Mouse (Mus musculus) midbrain, embryonic 13.5 days (tissue): ENCODE measurements around the gene Olfm2. TPM values are rescaled to one million over a fixed set of nuclear protein-coding genes. Genes with fewer than 3 reads are reported as not detected.

Experiments used
- ATAC-seq: fragments of 200-750 bp; cut with Nextera tagmentation; 2 replicates; pipeline ENCODE4 v1.8.0; 2017; ENCODE audit warnings: mild to moderate bottlenecking, moderate TSS enrichment, moderate library complexity
- H3K27ac ChIP-seq: fragments of 300-500 bp; sonication (generic); 2 replicates; pipeline ENCODE4 v1.5.1; 2015; ENCODE audit warnings: inconsistent platforms, mild to moderate bottlenecking, moderate library complexity
- H3K27me3 ChIP-seq: fragments of 300-500 bp; sonication (generic); 2 replicates; pipeline ENCODE4 v1.6.1; 2015; ENCODE audit warnings: mild to moderate bottlenecking, inconsistent platforms
- H3K36me3 ChIP-seq: fragments of 300-500 bp; sonication (generic); 2 replicates; pipeline ENCODE4 v1.6.1; 2015; ENCODE audit warnings: mild to moderate bottlenecking, inconsistent platforms
- H3K4me1 ChIP-seq: fragments of 300-500 bp; sonication (generic); replicated peaks from 2 replicates; pipeline ENCODE4 v1.6.1; 2015; ENCODE audit warnings: inconsistent platforms
- H3K4me2 ChIP-seq: fragments of 300-500 bp; sonication (generic); replicated peaks from 2 replicates; pipeline ENCODE4 v1.6.1; 2015; ENCODE audit warnings: moderate library complexity, mild to moderate bottlenecking, inconsistent platforms
- H3K4me3 ChIP-seq: fragments of 300-500 bp; sonication (generic); replicated peaks from 2 replicates; pipeline ENCODE4 v1.5.1; 2015; ENCODE audit warnings: mild to moderate bottlenecking, inconsistent platforms
- H3K9ac ChIP-seq: fragments of 300-500 bp; sonication (generic); replicated peaks from 2 replicates; pipeline ENCODE4 v1.6.1; 2015; ENCODE audit warnings: mild to moderate bottlenecking, inconsistent platforms
- H3K9me3 ChIP-seq: fragments of 300-500 bp; sonication (generic); 2 replicates; pipeline ENCODE4 v1.6.1; 2016; ENCODE audit warnings: mild to moderate bottlenecking, inconsistent platforms
- whole genome bisulfite sequencing: fragments of 180-500 bp; shearing (Covaris S2); methylation state at CpG from one replicate; pipeline ENCODE4 v1.1.7; 2015; 5-methylcytosine and 5-hydroxymethylcytosine counted together
- polyA plus RNA-seq: library from polyadenylated mRNA; unstranded; fragments of >200 nt; fragmentation: Nextera tagmentation; extraction: Ambion mirVana; gene quantifications from 2 replicates; pipeline ENCODE4 v1.2.1, GENCODE M21; 2015

Olfm2 gene
- polyA plus RNA-seq, 1 experiment from 2014 or later: 92.0 TPM

DNA sequence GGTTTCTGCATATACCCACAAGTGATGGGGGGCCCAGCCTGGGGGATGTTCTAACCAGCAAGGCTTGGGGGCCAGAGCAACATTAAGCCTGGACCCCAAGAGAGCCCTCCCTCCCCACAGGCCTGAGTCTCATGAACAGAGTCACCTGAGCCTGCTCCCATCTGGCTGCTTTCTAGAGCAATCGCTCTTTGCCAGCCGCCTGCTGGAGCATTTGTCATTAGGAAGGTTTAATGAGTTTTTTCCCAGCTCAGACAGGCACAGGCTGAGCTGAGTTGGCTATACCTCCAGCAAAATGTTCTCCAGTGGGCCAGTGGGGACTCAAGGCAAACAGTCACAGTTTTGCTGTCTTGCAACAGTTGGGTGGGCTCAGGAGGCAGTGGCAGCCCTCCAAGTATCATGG, 81.8 kb downstream of the Olfm2 start:
- no peaks in the 10 kb centered on the region for H3K27me3 ChIP-seq
- no peak overlapping the region for H3K4me3 ChIP-seq
- peaks cover 47% of the 10 kb centered on the region for H3K4me1 ChIP-seq
- H3K4me2 ChIP-seq: no peak overlapping the region
- H3K27ac ChIP-seq: peak overlapping the region; percentile 85
- H3K36me3 ChIP-seq: peaks cover 63% of the 10 kb centered on the region
- H3K9ac ChIP-seq: peak overlapping the region; percentile 42
- ATAC-seq: peak; percentile 32; the same call in 1 of the 2 replicates
- H3K9me3 ChIP-seq: no peaks in the 10 kb centered on the region
- WGBS: 57% methylated on average over 2 of the region's 2 CpGs

DNA sequence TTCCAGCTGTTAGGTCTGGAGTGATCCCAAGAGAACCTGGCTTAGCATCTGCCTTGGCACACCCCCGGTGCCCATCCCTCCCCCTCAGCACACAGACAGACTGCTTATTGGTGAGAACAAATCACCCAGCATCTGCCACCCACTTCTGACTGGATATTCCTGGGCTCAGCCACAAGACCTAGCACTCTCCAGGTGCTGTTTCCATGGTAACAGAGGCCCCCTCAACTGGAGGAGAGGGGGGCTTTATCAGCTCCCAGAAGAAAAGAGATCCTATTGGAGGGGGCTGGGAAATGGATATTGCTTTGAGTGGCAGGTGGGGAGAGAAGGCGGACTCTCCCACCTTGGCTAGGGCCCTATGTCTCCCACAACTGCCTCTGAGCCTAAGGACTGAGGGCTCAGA, 82.2 kb downstream of the Olfm2 start:
- Histone ChIP-seq H3K4me2 (no peak overlapping the region), H3K36me3 (peaks cover 64% of the 10 kb centered on the region), H3K4me3 (no peak overlapping the region), H3K27me3 (no peaks in the 10 kb centered on the region), H3K4me1 (peaks cover 47% of the 10 kb centered on the region), H3K9me3 (no peaks in the 10 kb centered on the region), H3K9ac (peak overlapping the region; percentile 42), H3K27ac (peak overlapping the region; percentile 85)
- 61% methylated on average over 2 of the region's 2 CpGs for WGBS
- peak; percentile 68 for ATAC-seq

DNA sequence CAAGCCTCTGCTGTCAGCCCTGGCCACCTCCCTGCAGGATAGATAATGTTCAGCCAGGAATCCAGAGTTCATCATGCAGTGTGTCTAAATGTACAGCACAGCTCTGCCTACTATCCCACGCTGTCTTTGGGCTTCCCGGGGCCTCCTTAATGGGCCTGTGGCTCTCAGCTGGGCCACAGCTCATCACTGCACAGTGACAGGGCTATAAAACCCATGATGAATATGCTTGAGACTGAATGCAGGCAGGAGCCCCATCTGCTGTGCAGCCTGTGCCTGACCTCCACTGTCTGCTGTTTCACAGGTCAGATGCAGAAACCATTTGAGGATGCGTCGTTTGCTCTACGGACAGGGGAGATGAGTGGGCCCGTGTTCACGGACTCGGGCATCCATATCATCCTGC, 83.3 kb downstream of the Olfm2 start:
- Histone ChIP-seq H3K27ac (peak overlapping the region; percentile 85), H3K9ac (peak overlapping the region; percentile 24; the same call in 1 of the 2 replicates), H3K4me1 (peaks cover 48% of the 10 kb centered on the region), H3K36me3 (peaks cover 67% of the 10 kb centered on the region), H3K9me3 (no peaks in the 10 kb centered on the region), H3K27me3 (no peaks in the 10 kb centered on the region), H3K4me3 (no peak overlapping the region), H3K4me2 (no peak overlapping the region)
- 0 out of 2 replicates have a peak, but pooled peaks have one; percentile 4 for ATAC-seq
- 83% methylated on average over 8 of the region's 8 CpGs for WGBS

DNA sequence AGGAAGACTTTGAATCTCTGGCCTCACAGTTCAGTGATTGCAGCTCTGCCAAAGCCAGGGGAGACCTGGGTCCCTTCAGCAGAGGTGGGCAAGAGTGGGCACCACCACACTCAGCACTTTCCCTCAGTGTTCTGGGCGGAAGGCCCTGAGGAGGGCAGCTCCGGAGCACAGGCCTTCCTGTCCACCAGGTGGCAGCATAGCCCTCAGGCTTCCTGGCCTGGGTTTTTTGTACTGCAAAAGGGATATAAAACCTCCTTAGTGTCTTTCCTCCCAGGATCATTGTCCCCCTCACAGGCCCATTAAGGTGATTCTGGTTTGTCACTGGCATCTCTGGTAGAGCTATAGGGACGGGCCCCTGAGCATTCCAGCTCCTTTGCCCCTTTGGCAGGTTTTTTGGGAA, 83.8 kb downstream of the Olfm2 start:
- 44% methylated on average over 3 of the region's 3 CpGs for WGBS
- ATAC-seq: peak; percentile 27; the same call in 1 of the 2 replicates
- Histone ChIP-seq H3K36me3 (peaks cover 73% of the 10 kb centered on the region), H3K4me2 (no peak overlapping the region), H3K4me3 (no peak overlapping the region), H3K27ac (peak overlapping the region; percentile 85), H3K4me1 (peaks cover 52% of the 10 kb centered on the region), H3K27me3 (no peaks in the 10 kb centered on the region), H3K9ac (peak overlapping the region; percentile 24; the same call in 1 of the 2 replicates), H3K9me3 (no peaks in the 10 kb centered on the region)

DNA sequence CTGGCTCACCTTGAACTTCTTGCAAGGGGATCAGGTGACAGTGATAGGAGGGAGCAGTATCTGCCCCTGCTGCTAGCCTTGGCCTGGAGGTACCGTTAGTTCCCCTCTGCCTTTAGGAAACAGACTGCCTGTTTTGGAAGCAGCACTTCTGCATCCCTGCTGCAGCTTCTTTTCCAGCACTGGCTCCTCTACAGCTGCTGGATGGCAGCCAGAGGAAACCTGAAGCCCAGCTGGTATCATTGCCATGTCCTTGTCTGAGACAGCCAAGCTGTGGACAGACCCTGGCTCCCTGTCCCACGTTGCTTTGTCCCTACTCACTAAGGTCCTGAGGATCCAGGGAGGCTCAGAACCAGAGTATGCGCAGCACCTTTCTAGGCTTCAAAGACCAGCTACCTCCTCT, 88.6 kb downstream of the Olfm2 start:
- no peak overlapping the region for H3K4me3 ChIP-seq
- H3K4me1 ChIP-seq: peaks cover 36% of the 10 kb centered on the region
- 92% methylated on average over 3 of the region's 3 CpGs for WGBS
- ATAC-seq: no peak
- no peak overlapping the region for H3K4me2 ChIP-seq
- H3K9ac ChIP-seq: no peak overlapping the region
- no peak overlapping the region; the same call in 1 of the 2 replicates for H3K27ac ChIP-seq
- H3K27me3 ChIP-seq: no peaks in the 10 kb centered on the region
- H3K9me3 ChIP-seq: no peaks in the 10 kb centered on the region
- H3K36me3 ChIP-seq: peaks cover 83% of the 10 kb centered on the region

DNA sequence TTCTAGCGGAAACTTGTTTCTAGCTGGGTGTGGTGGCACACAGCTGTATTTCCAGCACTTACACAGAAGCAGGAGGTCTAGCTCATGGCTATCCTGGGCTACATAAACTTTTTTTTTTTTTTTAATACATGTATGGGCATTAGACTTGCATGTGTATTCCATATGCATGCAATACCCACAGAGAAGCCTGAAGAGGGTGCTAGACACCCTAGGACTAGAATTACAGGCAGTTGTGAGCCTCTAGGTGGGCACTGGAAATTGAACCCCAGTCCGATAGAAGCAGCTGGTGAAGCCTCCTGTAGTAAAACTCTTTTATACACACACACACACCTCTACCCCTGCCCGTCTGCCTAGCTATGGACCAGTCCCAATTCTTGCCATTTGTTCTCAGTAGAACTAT, 92.3 kb downstream of the Olfm2 start:
- H3K4me3 ChIP-seq: peak overlapping the region; percentile 95
- peak overlapping the region; percentile 84 for H3K4me2 ChIP-seq
- peaks cover 55% of the 10 kb centered on the region for H3K36me3 ChIP-seq

DNA sequence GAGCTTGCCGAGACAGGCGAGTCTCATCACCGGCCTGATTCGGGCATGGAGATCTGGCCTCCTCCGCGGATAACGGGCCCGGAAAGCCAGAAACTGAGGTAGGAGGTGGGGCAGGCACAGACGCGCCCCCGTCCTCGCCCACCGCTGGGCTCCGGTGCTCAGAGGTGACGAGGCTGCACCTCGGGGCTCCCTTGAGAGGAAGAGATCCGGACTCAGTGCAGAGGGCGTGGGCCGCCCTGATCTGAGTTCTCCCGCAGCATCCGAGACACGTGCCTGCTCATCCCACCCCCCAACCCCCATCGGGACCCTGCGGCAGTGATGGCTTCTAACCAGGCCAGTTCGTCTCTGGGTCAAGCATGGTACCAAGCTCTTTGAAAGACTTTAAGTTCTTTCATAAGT, 93.9 kb downstream of the Olfm2 start:
- Histone ChIP-seq H3K9me3 (no peaks in the 10 kb centered on the region), H3K27me3 (no peaks in the 10 kb centered on the region), H3K4me1 (peaks cover 35% of the 10 kb centered on the region), H3K4me2 (peak overlapping the region; percentile 84), H3K27ac (peak overlapping the region; percentile 40; the same call in 1 of the 2 replicates), H3K36me3 (peaks cover 55% of the 10 kb centered on the region), H3K4me3 (peak overlapping the region; percentile 95), H3K9ac (peak overlapping the region; percentile 91)
- peak; percentile 50; the same call in 1 of the 2 replicates for ATAC-seq
- 0% methylated on average over 25 of the region's 25 CpGs for WGBS

More for the DNA sequence above, 92.3 kb downstream of the Olfm2 start:
- Histone ChIP-seq H3K27ac (no peak overlapping the region), H3K9ac (no peak overlapping the region), H3K27me3 (no peaks in the 10 kb centered on the region), H3K4me1 (peaks cover 40% of the 10 kb centered on the region), H3K9me3 (no peaks in the 10 kb centered on the region)
- ATAC-seq: no peak
- 88% methylated on average over 3 of the region's 3 CpGs for WGBS

DNA sequence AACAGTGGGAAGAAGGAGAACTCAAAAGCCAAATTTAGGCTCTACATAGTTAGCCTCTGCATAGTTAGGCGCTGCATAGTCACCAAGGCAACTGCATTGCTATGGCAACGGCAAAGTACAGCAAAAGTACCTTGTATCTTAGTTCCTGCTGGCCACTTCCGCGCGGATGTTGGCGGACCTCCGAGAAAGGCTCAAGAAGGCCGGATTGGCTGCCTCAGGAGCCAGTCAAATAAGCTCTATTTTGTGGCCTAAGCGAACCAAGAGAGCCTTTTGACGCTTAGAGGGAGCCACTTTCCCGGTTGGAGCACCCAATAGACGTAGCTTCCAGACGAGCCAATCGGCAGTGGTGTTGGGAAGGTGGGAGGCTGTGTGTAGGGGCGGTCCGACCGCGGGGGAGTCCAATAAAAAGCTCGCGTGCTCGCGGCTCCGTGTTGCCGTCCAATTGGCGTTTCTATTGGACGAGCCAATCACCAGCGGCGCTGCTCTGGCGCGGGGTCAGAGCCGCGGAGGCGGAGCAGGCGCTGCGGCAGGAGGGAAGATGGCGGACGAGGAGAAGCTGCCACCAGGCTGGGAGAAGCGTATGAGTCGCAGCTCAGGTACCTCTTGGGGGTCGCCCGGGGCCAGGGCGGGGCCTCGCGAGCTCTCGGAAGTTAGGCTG, 94.4 kb downstream of the Olfm2 start, which contains the start of gene Pin1:
Pin1 (plus strand) TSS at position 494 of the 658 bp plus-strand sequence.
- peak within 1 kb of the TSS; percentile 84 for H3K4me2 ChIP-seq
- H3K4me1 ChIP-seq: peaks cover 35% of the 10 kb centered on the region
- peaks cover 53% of the 10 kb centered on the region for H3K36me3 ChIP-seq
- H3K27me3 ChIP-seq: no peaks in the 10 kb centered on the region
- no peaks in the 10 kb centered on the region for H3K9me3 ChIP-seq
- peak within 1 kb of the TSS; percentile 61 for H3K27ac ChIP-seq
- H3K9ac ChIP-seq: peak within 1 kb of the TSS; percentile 91
- H3K4me3 ChIP-seq: peak within 1 kb of the TSS; percentile 95
- under 1% methylated on average over 45 of the region's 45 CpGs for WGBS
- peak; percentile 100 for ATAC-seq

DNA sequence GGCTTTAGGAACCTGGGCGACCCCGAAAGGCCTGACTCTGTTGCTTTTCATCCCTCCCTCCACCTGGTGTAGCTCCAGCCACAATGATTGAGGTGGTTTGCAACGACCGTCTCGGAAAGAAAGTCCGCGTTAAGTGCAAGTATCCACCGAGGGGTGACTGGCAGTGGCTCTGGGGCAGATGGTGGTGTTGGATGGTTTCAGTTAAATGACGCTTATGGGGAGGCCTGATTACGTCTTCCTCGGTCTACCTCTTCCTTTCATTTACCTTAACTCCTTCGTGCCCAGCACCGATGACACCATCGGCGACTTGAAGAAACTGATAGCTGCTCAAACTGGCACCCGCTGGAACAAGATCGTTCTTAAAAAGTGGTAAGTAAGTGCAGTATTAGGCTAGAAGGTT, 101.0 kb downstream of the Olfm2 start:
- peak overlapping the region; percentile 96 for H3K4me2 ChIP-seq
- H3K27me3 ChIP-seq: no peaks in the 10 kb centered on the region
- H3K36me3 ChIP-seq: peaks cover 32% of the 10 kb centered on the region
- H3K4me3 ChIP-seq: peak overlapping the region; percentile 82
- no peak for ATAC-seq
- H3K9ac ChIP-seq: peak overlapping the region; percentile 85
- peaks cover 41% of the 10 kb centered on the region for H3K4me1 ChIP-seq
- WGBS: 4% methylated on average over 17 of the region's 17 CpGs
- H3K27ac ChIP-seq: peak overlapping the region; percentile 85
- no peaks in the 10 kb centered on the region for H3K9me3 ChIP-seq

DNA sequence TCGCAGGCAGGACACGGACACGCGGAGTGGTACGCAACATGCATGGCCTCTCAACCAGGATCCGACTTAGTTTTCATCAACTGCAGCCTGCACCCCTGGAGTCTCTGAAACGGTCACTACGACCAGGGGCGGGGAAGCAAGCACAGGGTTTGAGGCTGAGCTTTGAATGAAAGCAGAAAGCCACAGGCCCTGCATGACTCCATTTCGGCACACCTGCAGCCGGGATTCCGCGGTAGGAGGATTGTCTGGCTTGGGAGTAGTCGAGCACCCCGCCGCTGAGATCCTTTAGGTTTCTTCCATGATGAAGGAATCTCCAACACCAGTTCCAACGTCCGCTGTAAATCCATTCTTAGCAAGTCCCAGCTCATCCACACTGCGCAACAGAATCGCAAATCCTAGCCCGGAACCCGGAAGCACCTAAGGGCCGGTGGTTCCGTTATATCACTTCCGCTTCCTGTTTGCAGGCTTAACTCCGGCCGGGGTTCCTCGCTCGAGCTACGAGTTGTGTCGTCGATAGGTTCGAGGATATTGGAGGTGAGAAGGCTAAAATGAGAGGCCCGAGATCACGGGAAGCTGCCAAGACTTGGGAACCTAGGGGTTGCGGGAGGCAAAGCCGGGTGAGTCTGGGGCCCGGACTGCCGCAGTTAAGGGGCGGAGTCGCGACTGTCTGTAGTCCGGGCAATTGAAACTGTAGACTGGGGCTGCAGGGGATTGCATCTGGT, 101.6 kb downstream of the Olfm2 start, which contains the start of gene Fbxl12:
Fbxl12 (minus strand) TSS at position 408 of the 722 bp plus-strand sequence.
- Histone ChIP-seq H3K4me2 (peak within 1 kb of the TSS; percentile 96), H3K27ac (peak within 1 kb of the TSS; percentile 94), H3K4me3 (peak within 1 kb of the TSS; percentile 82), H3K4me1 (peaks cover 47% of the 10 kb centered on the region), H3K9ac (peak within 1 kb of the TSS; percentile 85), H3K36me3 (peaks cover 33% of the 10 kb centered on the region), H3K27me3 (no peaks in the 10 kb centered on the region), H3K9me3 (no peaks in the 10 kb centered on the region)
- under 1% methylated on average over 43 of the region's 43 CpGs for WGBS
- ATAC-seq: peak; percentile 40

DNA sequence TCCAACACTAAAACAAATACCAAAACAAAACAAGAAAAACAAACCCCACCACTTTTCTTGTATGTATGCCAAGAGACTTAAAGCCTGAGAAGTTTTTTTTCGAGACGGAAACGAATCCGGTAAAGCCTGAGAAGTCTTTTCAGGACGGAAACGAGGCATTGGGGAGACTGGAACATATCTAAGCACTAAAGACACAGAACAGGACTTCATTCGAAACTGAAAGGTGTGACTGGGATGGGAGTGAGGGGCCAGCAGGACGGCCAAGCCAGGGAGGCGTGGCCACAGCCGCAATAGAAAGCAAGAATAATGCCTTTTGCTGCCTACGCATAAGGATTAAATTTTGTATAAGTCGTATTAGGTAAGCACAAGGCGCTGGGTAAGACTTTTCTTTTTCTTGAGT, 102.4 kb downstream of the Olfm2 start:
- Histone ChIP-seq H3K36me3 (peaks cover 33% of the 10 kb centered on the region), H3K4me1 (peaks cover 47% of the 10 kb centered on the region), H3K9me3 (no peaks in the 10 kb centered on the region), H3K9ac (peak overlapping the region; percentile 85), H3K4me3 (peak overlapping the region; percentile 82), H3K27ac (peak overlapping the region; percentile 85), H3K27me3 (no peaks in the 10 kb centered on the region), H3K4me2 (peak overlapping the region; percentile 96)
- 12% methylated on average over 13 of the region's 13 CpGs for WGBS
- no peak for ATAC-seq

DNA sequence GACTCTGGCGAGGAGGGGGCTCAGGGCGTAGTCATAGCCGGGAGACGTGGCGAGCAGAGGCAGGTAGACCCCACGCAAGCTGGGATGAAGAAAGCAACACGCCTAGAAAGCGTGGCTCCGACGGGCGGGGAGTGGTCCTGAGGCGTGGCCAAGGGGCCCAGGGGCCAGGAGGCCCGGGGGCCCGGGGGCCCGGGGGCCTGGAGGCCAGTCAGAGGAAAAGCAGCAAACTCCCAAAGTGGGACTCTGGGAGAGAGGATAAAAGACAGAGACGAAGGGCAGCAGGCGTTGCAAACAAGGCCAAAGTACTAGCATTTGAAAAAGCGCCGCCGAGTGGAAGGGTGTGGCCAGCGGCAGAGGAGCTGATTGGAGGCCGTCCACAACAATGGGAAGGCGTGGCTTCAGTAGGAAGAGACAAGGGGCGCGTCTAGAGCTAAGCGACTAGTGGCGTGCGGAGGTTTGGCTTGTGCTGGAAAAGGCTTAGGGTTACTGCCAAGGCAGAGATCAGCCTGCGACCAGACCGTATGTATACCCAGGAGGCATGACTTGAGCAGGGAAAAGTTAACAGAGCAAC, 103.2 kb downstream of the Olfm2 start:
- Histone ChIP-seq H3K9me3 (no peaks in the 10 kb centered on the region), H3K27me3 (no peaks in the 10 kb centered on the region), H3K4me3 (peak overlapping the region; percentile 82), H3K27ac (peak overlapping the region; percentile 94), H3K4me1 (peaks cover 47% of the 10 kb centered on the region), H3K4me2 (peak overlapping the region; percentile 96), H3K9ac (peak overlapping the region; percentile 85), H3K36me3 (peaks cover 33% of the 10 kb centered on the region)
- ATAC-seq: peak; percentile 85
- 1% methylated on average over 30 of the region's 30 CpGs for whole genome bisulfite sequencing
